In genomic region chr2:181120922-181121449, GRCm38 (mm10) we compare ENCODE assay signal across 16 mouse cellular contexts. TPM values are rescaled to one million over a fixed set of nuclear protein-coding genes. Genes with fewer than 3 reads are reported as not detected.
A peak's percentile ranks its signal among the peaks of the same experiment; 100 is the strongest.
DNase-seq lines count a peak whose midpoint lies in the region; ATAC-seq and TF ChIP-seq lines count a peak whose summit lies in the region.
"Had no signal": no experiment of that assay in that cellular context is flagged by ENCODE, and none has a peak within 500 bp of the region (broad histone marks: within the 10 kb centered on the region; RNA-seq: fewer than 3 reads in every experiment).

No protein-coding gene starts in this region.

- no peaks in the 10 kb centered on the region for H3K27me3 ChIP-seq in forebrain, embryonic 16.5 days (replicated peaks; ENCODE audit: control insufficient read depth, insufficient read depth, low read length)
- H3K27me3 ChIP-seq in midbrain, embryonic 12.5 days, result 0 out of 2 replicates have a peak, but pooled peaks cover 2% of the 10 kb centered on the region
- H3K27me3 ChIP-seq in stomach, postnatal 0 days (ENCODE audit: control insufficient read depth, insufficient read depth, low read length), result no peaks in the 10 kb centered on the region; the same call in 1 of the 2 replicates
- H3K27me3 ChIP-seq: lung, embryonic 15.5 days had no signal

- no peak overlapping the region for H3K4me2 ChIP-seq in forebrain, embryonic 16.5 days (ENCODE audit: low read length)
- H3K4me2 ChIP-seq in midbrain, embryonic 12.5 days (replicated peaks), result no peak overlapping the region
- no peak overlapping the region for H3K4me2 ChIP-seq in stomach, postnatal 0 days (replicated peaks; ENCODE audit: low read depth)
- H3K4me2 ChIP-seq: embryonic facial prominence, embryonic 13.5 days; heart, embryonic 11.5 days; limb, embryonic 15.5 days; lung, embryonic 15.5 days had no signal

- DNase-seq in layer of hippocampus, adult 2 months (ENCODE audit: low spot score in 2 of 2), result no peak
- no peak for DNase-seq in layer of hippocampus, adult 9-10 months (ENCODE audit: low spot score)
- peak; percentile 36 for DNase-seq in brain, embryonic 18.5 days (ENCODE audit: low read depth, low spot score)
- no peak for DNase-seq in spleen, adult 12 weeks (ENCODE audit: low spot score)
- DNase-seq in stomach, postnatal 0 days (ENCODE audit: low spot score), result no peak
- DNase-seq: gastrocnemius, adult 2 months had no signal

- no peak overlapping the region for H3K9ac ChIP-seq in forebrain, embryonic 16.5 days (replicated peaks; ENCODE audit: low read depth, low read length)
- H3K9ac ChIP-seq in midbrain, embryonic 12.5 days (replicated peaks), result no peak overlapping the region
- H3K9ac ChIP-seq in stomach, postnatal 0 days (ENCODE audit: low read length), result no peak overlapping the region
- H3K9ac ChIP-seq: embryonic facial prominence, embryonic 13.5 days; limb, embryonic 15.5 days; lung, embryonic 15.5 days had no signal

- H3K36me3 ChIP-seq in forebrain, embryonic 16.5 days (ENCODE audit: control insufficient read depth, insufficient read depth), result no peaks in the 10 kb centered on the region
- no peaks in the 10 kb centered on the region for H3K36me3 ChIP-seq in midbrain, embryonic 12.5 days
- H3K36me3 ChIP-seq in stomach, postnatal 0 days (ENCODE audit: control insufficient read depth, insufficient read depth, low read length), result no peaks in the 10 kb centered on the region
- H3K36me3 ChIP-seq: embryonic facial prominence, embryonic 13.5 days; limb, embryonic 15.5 days; lung, embryonic 15.5 days had no signal

- peak; percentile 87 for ATAC-seq in forebrain, embryonic 16.5 days
- peak; percentile 87 for ATAC-seq in midbrain, embryonic 12.5 days (ENCODE audit: low FRiP score, low read depth)
- ATAC-seq in inflammation-experienced regulatory T-cells, adult 6 months, result no peak
- no peak for ATAC-seq in stomach, postnatal 0 days (ENCODE audit: low FRiP score, low TSS enrichment)
- ATAC-seq: intestine, postnatal 0 days had no signal

- H3K4me3 ChIP-seq in layer of hippocampus, adult 2 months, result no peak overlapping the region; the same call in 1 of the 2 replicates
- no peak overlapping the region for H3K4me3 ChIP-seq in forebrain, embryonic 16.5 days (replicated peaks; ENCODE audit: low read length)
- H3K4me3 ChIP-seq in midbrain, embryonic 12.5 days, result no peak overlapping the region
- H3K4me3 ChIP-seq in stomach, postnatal 0 days (ENCODE audit: low read depth, low read length), result no peak overlapping the region
- H3K4me3 ChIP-seq: embryonic facial prominence, embryonic 13.5 days; gastrocnemius, adult 2 months; limb, embryonic 15.5 days; lung, embryonic 15.5 days had no signal

- TF ChIP-seq CTCF in layer of hippocampus, adult 2 months (conservative IDR thresholded peaks at IDR 0.05), result no peak
- no peak for TF ChIP-seq CTCF in stomach, postnatal 0 days (IDR thresholded peaks at IDR 0.05; ENCODE audit: low read depth)

- no peak for TF ChIP-seq EP300 in stomach, postnatal 0 days (optimal IDR thresholded peaks at IDR 0.05)

- H3K27ac ChIP-seq in layer of hippocampus, adult 2 months, result peak overlapping the region; percentile 91
- H3K27ac ChIP-seq in forebrain, embryonic 16.5 days (ENCODE audit: low read length), result peak overlapping the region; percentile 55
- peak overlapping the region; percentile 88 for H3K27ac ChIP-seq in midbrain, embryonic 12.5 days (replicated peaks)
- no peak overlapping the region for H3K27ac ChIP-seq in stomach, postnatal 0 days (replicated peaks)
- H3K27ac ChIP-seq: embryonic facial prominence, embryonic 13.5 days; gastrocnemius, adult 2 months; limb, embryonic 15.5 days; lung, embryonic 15.5 days had no signal

- WGBS in forebrain, embryonic 16.5 days, result 56% methylated on average over 4 of the region's 4 CpGs
- WGBS in midbrain, embryonic 12.5 days, result 68% methylated on average over 4 of the region's 4 CpGs
- 81% methylated on average over 4 of the region's 4 CpGs for WGBS in stomach, postnatal 0 days

- peaks cover 45% of the 10 kb centered on the region for H3K4me1 ChIP-seq in forebrain, embryonic 16.5 days (replicated peaks; ENCODE audit: control insufficient read depth, insufficient read depth, low read length)
- peaks cover 54% of the 10 kb centered on the region for H3K4me1 ChIP-seq in midbrain, embryonic 12.5 days
- no peaks in the 10 kb centered on the region for H3K4me1 ChIP-seq in stomach, postnatal 0 days (replicated peaks; ENCODE audit: control insufficient read depth, insufficient read depth)
- H3K4me1 ChIP-seq: embryonic facial prominence, embryonic 13.5 days; limb, embryonic 15.5 days; lung, embryonic 15.5 days had no signal

- H3K9me3 ChIP-seq in forebrain, embryonic 16.5 days (ENCODE audit: control insufficient read depth, low read length), result no peaks in the 10 kb centered on the region
- no peaks in the 10 kb centered on the region for H3K9me3 ChIP-seq in midbrain, embryonic 12.5 days
- H3K9me3 ChIP-seq in stomach, postnatal 0 days (ENCODE audit: control insufficient read depth, low read length), result no peaks in the 10 kb centered on the region
- H3K9me3 ChIP-seq: embryonic facial prominence, embryonic 13.5 days; limb, embryonic 15.5 days; lung, embryonic 15.5 days had no signal

RNA-seq across cellular contexts. Expression of gene Kcnq2, which starts 14.1 kb away (rescaled TPM):
- total RNA-seq in layer of hippocampus, adult 2 months (2021), result 100 to 1,000 TPM; 327 to 335 TPM
- 45.5 and 54.9 TPM in 2 replicates for polyA plus RNA-seq in forebrain, embryonic 16.5 days (2015; fragmentation: Nextera tagmentation; extraction: Ambion mirVana)
- 30.7 and 34.3 TPM in 2 replicates for polyA plus RNA-seq in midbrain, embryonic 12.5 days (2016; fragmentation: Nextera tagmentation; extraction: Ambion mirVana)
- polyA plus RNA-seq in inflammation-experienced regulatory T-cells, adult 6 months (2017; shearing (Covaris generic)), result under 1 TPM in 1 of 3 experiments, not detected in 2; 0.19 TPM
- 0.42 and 0.59 TPM in 2 replicates for polyA plus RNA-seq in stomach, postnatal 0 days (2015; fragmentation: Nextera tagmentation; extraction: Ambion mirVana)
- total RNA-seq: gastrocnemius, adult 2 months had no signal
- polyA plus RNA-seq: C2C12 had no signal

RNA-seq across cellular contexts. Expression of gene Eef1a2, which starts 35.8 kb away (rescaled TPM):
- total RNA-seq in layer of hippocampus, adult 2 months (2021), result 1,000 to 10,000 TPM; 1,145 to 1,175 TPM
- 5.7 and 6.0 TPM in 2 replicates for polyA plus RNA-seq in forebrain, embryonic 16.5 days (2015; fragmentation: Nextera tagmentation; extraction: Ambion mirVana)
- 1.4 and 1.6 TPM in 2 replicates for polyA plus RNA-seq in midbrain, embryonic 12.5 days (2016; fragmentation: Nextera tagmentation; extraction: Ambion mirVana)
- polyA plus RNA-seq in inflammation-experienced regulatory T-cells, adult 6 months (2017; shearing (Covaris generic)), result not detected
- 0.40 and 0.42 TPM in 2 replicates for polyA plus RNA-seq in stomach, postnatal 0 days (2015; fragmentation: Nextera tagmentation; extraction: Ambion mirVana)
- polyA plus RNA-seq: limb, embryonic 15.5 days; thymus, postnatal 0 days had no signal

Comparison
In these comparisons a context has a peak if more than half of its experiments do, and no peak if none do; other contexts are left out.
1. ATAC-seq: peak in forebrain, embryonic 16.5 days (single experiment) and midbrain, embryonic 12.5 days (single experiment); none in inflammation-experienced regulatory T-cells, adult 6 months (single experiment) and stomach, postnatal 0 days (single experiment).
2. RNA of gene Kcnq2, which starts 14.1 kb away (polyA plus RNA-seq): 45.5 to 54.9 TPM in forebrain, embryonic 16.5 days and 30.7 to 34.3 TPM in midbrain, embryonic 12.5 days; 0.42 to 0.59 TPM in stomach, postnatal 0 days and 0.19 TPM in inflammation-experienced regulatory T-cells, adult 6 months; every median in the first group is over 10 times any median in the second.